Mouse (Mus musculus): ENCODE measurements around the gene Gstcd. TPM values are rescaled to one million over a fixed set of nuclear protein-coding genes. Genes with fewer than 3 reads are reported as not detected.

The Gstcd gene
- polyA plus RNA-seq, 1 experiment from 2014 or later, result 13.6 TPM

GRCm38 (mm10) chr3:132995172-132995903 is 96.5 kb downstream of the Gstcd start:
- no peak overlapping the region for H3K27ac ChIP-seq (ENCODE audit: low read depth, low read length)
- no peaks in the 10 kb centered on the region for H3K9me3 ChIP-seq (ENCODE audit: control insufficient read depth, low read length)
- H3K36me3 ChIP-seq (ENCODE audit: control insufficient read depth, insufficient read depth, low read length), result no peaks in the 10 kb centered on the region
- no peak overlapping the region for H3K9ac ChIP-seq (ENCODE audit: low read length)
- H3K27me3 ChIP-seq (ENCODE audit: control insufficient read depth, insufficient read depth, low read length), result no peaks in the 10 kb centered on the region
- DNase-seq (ENCODE audit: low spot score) (no peak), ATAC-seq (replicated peaks; ENCODE audit: low FRiP score) (no peak)
- no peak overlapping the region for H3K4me2 ChIP-seq (ENCODE audit: low read depth, low read length, severe bottlenecking)
- no peak overlapping the region for H3K4me3 ChIP-seq (ENCODE audit: low read depth, low read length)
- no peaks in the 10 kb centered on the region for H3K4me1 ChIP-seq (replicated peaks; ENCODE audit: control insufficient read depth, insufficient read depth, low read length)
- WGBS, result 90% methylated on average over 7 of the region's 7 CpGs

GRCm38 (mm10) chr3:132986188-132986587 is 105.6 kb downstream of the Gstcd start:
- Histone ChIP-seq H3K9ac (ENCODE audit: low read length) (no peak overlapping the region), H3K4me1 (replicated peaks; ENCODE audit: control insufficient read depth, insufficient read depth, low read length) (no peaks in the 10 kb centered on the region), H3K4me3 (ENCODE audit: low read depth, low read length) (no peak overlapping the region), H3K27me3 (ENCODE audit: control insufficient read depth, insufficient read depth, low read length) (no peaks in the 10 kb centered on the region), H3K36me3 (ENCODE audit: control insufficient read depth, insufficient read depth, low read length) (no peaks in the 10 kb centered on the region), H3K4me2 (ENCODE audit: low read depth, low read length, severe bottlenecking) (no peak overlapping the region), H3K9me3 (ENCODE audit: control insufficient read depth, low read length) (no peaks in the 10 kb centered on the region), H3K27ac (ENCODE audit: low read depth, low read length) (no peak overlapping the region)
- WGBS, result 90% methylated on average over 5 of the region's 5 CpGs
- no peak for ATAC-seq (replicated peaks; ENCODE audit: low FRiP score)
- no peak for DNase-seq (ENCODE audit: low spot score)

GRCm38 (mm10) chr3:132983845-132984485 is 107.9 kb downstream of the Gstcd start:
- Histone ChIP-seq H3K27ac (ENCODE audit: low read depth, low read length) (no peak overlapping the region), H3K9ac (ENCODE audit: low read length) (no peak overlapping the region), H3K27me3 (ENCODE audit: control insufficient read depth, insufficient read depth, low read length) (no peaks in the 10 kb centered on the region), H3K4me2 (ENCODE audit: low read depth, low read length, severe bottlenecking) (no peak overlapping the region), H3K4me3 (ENCODE audit: low read depth, low read length) (no peak overlapping the region), H3K4me1 (replicated peaks; ENCODE audit: control insufficient read depth, insufficient read depth, low read length) (no peaks in the 10 kb centered on the region), H3K36me3 (ENCODE audit: control insufficient read depth, insufficient read depth, low read length) (no peaks in the 10 kb centered on the region), H3K9me3 (ENCODE audit: control insufficient read depth, low read length) (no peaks in the 10 kb centered on the region)
- DNase-seq (ENCODE audit: low spot score), result no peak
- 77% methylated on average over 4 of the region's 4 CpGs for WGBS
- no peak for ATAC-seq (replicated peaks; ENCODE audit: low FRiP score)

GRCm38 (mm10) chr3:132981968-132982367 is 109.9 kb downstream of the Gstcd start:
- no peak for DNase-seq (ENCODE audit: low spot score)
- 84% methylated on average over 2 of the region's 2 CpGs for WGBS
- H3K4me1 ChIP-seq (replicated peaks; ENCODE audit: control insufficient read depth, insufficient read depth, low read length), result no peaks in the 10 kb centered on the region
- no peak overlapping the region for H3K9ac ChIP-seq (ENCODE audit: low read length)
- no peaks in the 10 kb centered on the region for H3K27me3 ChIP-seq (ENCODE audit: control insufficient read depth, insufficient read depth, low read length)
- H3K36me3 ChIP-seq (ENCODE audit: control insufficient read depth, insufficient read depth, low read length), result no peaks in the 10 kb centered on the region
- no peaks in the 10 kb centered on the region for H3K9me3 ChIP-seq (ENCODE audit: control insufficient read depth, low read length)
- H3K4me3 ChIP-seq (ENCODE audit: low read depth, low read length), result no peak overlapping the region
- no peak for ATAC-seq (replicated peaks; ENCODE audit: low FRiP score)
- H3K4me2 ChIP-seq (ENCODE audit: low read depth, low read length, severe bottlenecking), result no peak overlapping the region
- H3K27ac ChIP-seq (ENCODE audit: low read depth, low read length), result no peak overlapping the region

DNA sequence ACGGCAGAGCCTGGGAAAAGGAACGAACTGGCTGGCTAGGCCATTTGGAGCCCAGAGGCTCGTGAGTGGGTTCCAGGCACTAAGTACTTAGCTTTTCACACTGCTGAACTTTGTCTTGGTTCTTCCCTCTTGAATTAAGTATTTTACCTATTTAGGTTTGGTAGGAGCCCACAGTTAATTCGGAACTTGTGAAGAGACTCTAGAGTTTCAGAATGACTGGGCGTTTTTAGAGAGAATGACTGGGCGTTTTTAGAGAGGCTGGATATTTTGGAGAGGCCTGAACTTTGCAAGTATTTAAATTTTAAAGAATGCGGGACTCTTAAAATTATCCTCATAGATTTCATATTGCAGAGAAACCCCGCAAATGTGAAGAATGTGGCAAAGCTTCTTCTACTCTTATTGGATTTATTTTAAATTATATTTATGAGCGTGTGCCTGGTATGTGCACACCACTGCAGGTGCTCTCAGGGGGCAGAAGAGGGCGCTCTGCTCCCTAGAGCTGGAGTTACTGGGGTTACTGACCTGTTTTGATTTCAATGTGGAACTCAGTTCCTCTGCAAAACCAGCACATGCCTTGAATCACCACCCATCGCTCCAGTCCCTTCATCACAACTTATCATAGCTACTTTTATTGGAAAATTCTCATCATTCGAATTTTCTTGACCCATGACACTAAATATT is 111.9 kb downstream of the Gstcd start:
- no peak for ATAC-seq (replicated peaks; ENCODE audit: low FRiP score)
- H3K4me3 ChIP-seq (ENCODE audit: low read depth, low read length), result no peak overlapping the region
- DNase-seq (ENCODE audit: low spot score), result no peak
- H3K27ac ChIP-seq (ENCODE audit: low read depth, low read length), result no peak overlapping the region
- no peaks in the 10 kb centered on the region for H3K36me3 ChIP-seq (ENCODE audit: control insufficient read depth, insufficient read depth, low read length)
- no peak overlapping the region for H3K4me2 ChIP-seq (ENCODE audit: low read depth, low read length, severe bottlenecking)
- WGBS, result 95% methylated on average over 12 of the region's 12 CpGs
- H3K9ac ChIP-seq (ENCODE audit: low read length), result no peak overlapping the region
- H3K27me3 ChIP-seq (ENCODE audit: control insufficient read depth, insufficient read depth, low read length), result no peaks in the 10 kb centered on the region
- no peaks in the 10 kb centered on the region for H3K4me1 ChIP-seq (replicated peaks; ENCODE audit: control insufficient read depth, insufficient read depth, low read length)
- H3K9me3 ChIP-seq (ENCODE audit: control insufficient read depth, low read length), result no peaks in the 10 kb centered on the region

GRCm38 (mm10) chr3:132966255-132966654 is 125.6 kb downstream of the Gstcd start:
- ATAC-seq (replicated peaks; ENCODE audit: low FRiP score), result no peak
- H3K4me3 ChIP-seq (ENCODE audit: low read depth, low read length), result no peak overlapping the region
- H3K4me1 ChIP-seq (replicated peaks; ENCODE audit: control insufficient read depth, insufficient read depth, low read length), result no peaks in the 10 kb centered on the region
- 81% methylated on average over 5 of the region's 5 CpGs for WGBS
- H3K36me3 ChIP-seq (ENCODE audit: control insufficient read depth, insufficient read depth, low read length), result no peaks in the 10 kb centered on the region
- H3K27me3 ChIP-seq (ENCODE audit: control insufficient read depth, insufficient read depth, low read length), result no peaks in the 10 kb centered on the region
- H3K9me3 ChIP-seq (ENCODE audit: control insufficient read depth, low read length), result no peaks in the 10 kb centered on the region
- no peak overlapping the region for H3K9ac ChIP-seq (ENCODE audit: low read length)
- H3K4me2 ChIP-seq (ENCODE audit: low read depth, low read length, severe bottlenecking), result no peak overlapping the region
- H3K27ac ChIP-seq (ENCODE audit: low read depth, low read length), result no peak overlapping the region
- DNase-seq (ENCODE audit: low spot score), result no peak

GRCm38 (mm10) chr3:132964715-132965507 is 126.9 kb downstream of the Gstcd start:
- Histone ChIP-seq H3K27ac (ENCODE audit: low read depth, low read length) (no peak overlapping the region), H3K36me3 (ENCODE audit: control insufficient read depth, insufficient read depth, low read length) (no peaks in the 10 kb centered on the region), H3K9me3 (ENCODE audit: control insufficient read depth, low read length) (no peaks in the 10 kb centered on the region), H3K4me3 (ENCODE audit: low read depth, low read length) (no peak overlapping the region), H3K4me2 (ENCODE audit: low read depth, low read length, severe bottlenecking) (no peak overlapping the region), H3K27me3 (ENCODE audit: control insufficient read depth, insufficient read depth, low read length) (no peaks in the 10 kb centered on the region), H3K9ac (ENCODE audit: low read length) (no peak overlapping the region), H3K4me1 (replicated peaks; ENCODE audit: control insufficient read depth, insufficient read depth, low read length) (no peaks in the 10 kb centered on the region)
- 76% methylated on average over 9 of the region's 9 CpGs for WGBS
- no peak for DNase-seq (ENCODE audit: low spot score)
- no peak for ATAC-seq (replicated peaks; ENCODE audit: low FRiP score)

- Histone ChIP-seq H3K36me3 (ENCODE audit: control insufficient read depth, insufficient read depth, low read length) (no peaks in the 10 kb centered on the region), H3K9me3 (ENCODE audit: control insufficient read depth, low read length) (no peaks in the 10 kb centered on the region), H3K4me3 (ENCODE audit: low read depth, low read length) (no peak overlapping the region), H3K4me2 (ENCODE audit: low read depth, low read length, severe bottlenecking) (no peak overlapping the region), H3K9ac (ENCODE audit: low read length) (no peak overlapping the region), H3K4me1 (replicated peaks; ENCODE audit: control insufficient read depth, insufficient read depth, low read length) (no peaks in the 10 kb centered on the region), H3K27ac (ENCODE audit: low read depth, low read length) (no peak overlapping the region), H3K27me3 (ENCODE audit: control insufficient read depth, insufficient read depth, low read length) (no peaks in the 10 kb centered on the region)
- DNase-seq (ENCODE audit: low spot score), result no peak
- no peak for ATAC-seq (replicated peaks; ENCODE audit: low FRiP score)
- 89% methylated on average over 7 of the region's 7 CpGs for WGBS
These were observed 129.0 kb downstream of the Gstcd start for GRCm38 (mm10) chr3:132962631-132963361.
